Mouse (Mus musculus): ENCODE data around the gene Herc4.

GRCm38 (mm10) chr10:63244055-63244671, 553 bp downstream of the Herc4 start:
- no peak for TF ChIP-seq POLR2A (IDR thresholded peaks at IDR 0.05; ENCODE audit: low read depth, low read length)
- TF ChIP-seq CTCF (IDR thresholded peaks at IDR 0.05; ENCODE audit: extremely low read depth, insufficient read depth, insufficient read length, insufficient replicate concordance) = no peak

Data from spleen, adult 2 months (tissue).